Mouse (Mus musculus) heart, embryonic 10.5 days (tissue): ENCODE data around the gene Hist1h2bg. TPM values are rescaled to one million over a fixed set of nuclear protein-coding genes. Genes with fewer than 3 reads are reported as not detected.

Experiments used
- DNase-seq: peaks from one replicate; pipeline ENCODE4 v3.0.0-alpha.2; 2017; ENCODE audit warnings: low spot score
- H3K27ac ChIP-seq: fragments of 300-500 bp; sonication (generic); 2 replicates; pipeline ENCODE4 v1.5.1; 2016; ENCODE audit warnings: mild to moderate bottlenecking
- H3K27me3 ChIP-seq: fragments of 300-500 bp; sonication (generic); 2 replicates; pipeline ENCODE4 v1.6.1; 2016; ENCODE audit warnings: mild to moderate bottlenecking; ENCODE audit not compliant: poor library complexity, insufficient read depth, severe bottlenecking
- H3K36me3 ChIP-seq: fragments of 300-500 bp; sonication (generic); 2 replicates; pipeline ENCODE4 v1.6.1; 2016; ENCODE audit warnings: mild to moderate bottlenecking, moderate library complexity
- H3K4me1 ChIP-seq: fragments of 300-500 bp; sonication (generic); 2 replicates; pipeline ENCODE4 v1.6.1; 2016; ENCODE audit warnings: mild to moderate bottlenecking
- H3K4me3 ChIP-seq: fragments of 300-500 bp; sonication (generic); 2 replicates; pipeline ENCODE4 v1.5.1; 2016; ENCODE audit warnings: mild to moderate bottlenecking, moderate library complexity
- H3K9me3 ChIP-seq: fragments of 300-500 bp; sonication (generic); 2 replicates; pipeline ENCODE4 v1.6.1; 2016; ENCODE audit warnings: mild to moderate bottlenecking, moderate library complexity
- WGBS: fragments of 180-500 bp; shearing (Covaris S2); methylation state at CpG from one replicate; pipeline ENCODE4 v1.1.7; 2016; 5-methylcytosine and 5-hydroxymethylcytosine counted together
- polyA plus RNA-seq: library from polyadenylated mRNA; unstranded; fragments of >200 nt; fragmentation: Nextera tagmentation; extraction: Ambion mirVana; gene quantifications from 2 replicates; pipeline ENCODE4 v1.2.1, GENCODE M21; 2016

Hist1h2bg gene
- 2.8 and 4.8 TPM in 2 replicates for polyA plus RNA-seq

DNA sequence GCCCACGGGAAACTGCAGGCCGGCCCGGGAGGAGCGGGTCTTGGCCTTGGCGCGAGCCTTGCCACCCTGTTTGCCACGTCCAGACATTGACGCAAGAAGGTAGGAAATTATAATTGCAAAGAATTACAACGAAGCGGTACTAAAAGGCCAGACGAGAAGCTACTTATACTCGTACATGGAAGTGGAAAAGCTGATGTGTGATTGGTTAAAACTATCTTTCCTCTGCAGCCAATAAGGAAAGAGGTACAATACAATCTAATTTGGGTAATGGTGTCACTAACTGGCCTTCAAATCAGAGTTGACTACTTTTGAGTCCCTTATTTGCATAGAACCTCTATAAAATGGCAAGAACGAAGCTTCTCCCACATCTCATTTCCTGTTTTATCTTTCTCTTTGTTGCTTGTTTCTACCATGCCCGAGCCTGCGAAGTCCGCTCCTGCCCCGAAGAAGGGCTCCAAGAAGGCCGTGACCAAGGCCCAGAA, at the start of gene Hist1h2bg, which contains the start of gene Hist1h2ae:
Gene Hist1h2bg (plus strand): TSS at position 375 of the 482 bp plus-strand sequence.
Gene Hist1h2ae (minus strand): TSS at position 199 of the 482 bp plus-strand sequence.
- Histone ChIP-seq H3K9me3 (no peaks in the 10 kb centered on the region), H3K4me3 (peak within 1 kb of the TSS; percentile 58), H3K27me3 (no peaks in the 10 kb centered on the region), H3K4me1 (no peaks in the 10 kb centered on the region; the same call in 1 of the 2 replicates), H3K36me3 (no peaks in the 10 kb centered on the region), H3K27ac (peak within 1 kb of the TSS; percentile 90)
- WGBS = under 1% methylated on average over 18 of the region's 18 CpGs
- DNase-seq = peak; percentile 89

DNA sequence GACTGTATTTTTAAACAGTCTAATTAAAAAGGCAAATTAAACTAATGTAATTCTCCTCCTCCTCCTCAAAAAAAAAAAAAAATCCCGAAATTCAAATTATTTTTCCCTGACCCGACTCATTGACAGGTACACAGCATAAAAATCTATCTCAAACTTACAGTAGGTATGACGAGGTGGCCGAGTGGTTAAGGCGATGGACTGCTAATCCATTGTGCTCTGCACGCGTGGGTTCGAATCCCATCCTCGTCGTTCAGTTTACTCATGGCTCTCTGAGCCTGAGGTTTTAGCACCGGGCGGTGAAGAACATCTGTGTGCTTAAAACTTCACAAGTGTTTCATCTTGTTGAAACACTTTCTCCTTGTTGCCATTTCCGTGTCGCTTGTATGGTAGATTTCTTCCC, 49.5 kb upstream of the Hist1h2bg start:
- H3K4me1 ChIP-seq = no peaks in the 10 kb centered on the region; the same call in 1 of the 2 replicates
- H3K27ac ChIP-seq = no peak overlapping the region
- peak overlapping the region; percentile 40 for H3K4me3 ChIP-seq
- H3K9me3 ChIP-seq = no peaks in the 10 kb centered on the region
- H3K36me3 ChIP-seq = no peaks in the 10 kb centered on the region
- DNase-seq = peak; percentile 81
- under 1% methylated on average over 14 of the region's 14 CpGs for WGBS
- no peaks in the 10 kb centered on the region for H3K27me3 ChIP-seq

GRCm38 (mm10) chr13:23523976-23524375, 47.2 kb upstream of the Hist1h2bg start:
- Histone ChIP-seq H3K36me3 (no peaks in the 10 kb centered on the region), H3K27me3 (no peaks in the 10 kb centered on the region), H3K4me1 (peaks cover 1% of the 10 kb centered on the region; the same call in 1 of the 2 replicates), H3K4me3 (no peak overlapping the region), H3K27ac (no peak overlapping the region), H3K9me3 (no peaks in the 10 kb centered on the region)
- DNase-seq = no peak
- 61% methylated on average over 5 of the region's 5 CpGs for WGBS

- Histone ChIP-seq H3K27ac (no peak overlapping the region), H3K27me3 (no peaks in the 10 kb centered on the region), H3K9me3 (no peaks in the 10 kb centered on the region), H3K4me1 (peaks cover 3% of the 10 kb centered on the region; the same call in 1 of the 2 replicates), H3K4me3 (peak overlapping the region; percentile 18; the same call in 1 of the 2 replicates), H3K36me3 (no peaks in the 10 kb centered on the region)
- WGBS = 11% methylated on average over 5 of the region's 5 CpGs
- DNase-seq = peak; percentile 91
These were observed 46.5 kb upstream of the Hist1h2bg start for GRCm38 (mm10) chr13:23524654-23525053.

GRCm38 (mm10) chr13:23525901-23526300, 45.3 kb upstream of the Hist1h2bg start:
- under 1% methylated on average over 10 of the region's 10 CpGs for WGBS

GRCm38 (mm10) chr13:23526312-23526711, 44.9 kb upstream of the Hist1h2bg start:
- Histone ChIP-seq H3K36me3 (no peaks in the 10 kb centered on the region), H3K4me3 (peak overlapping the region; percentile 59), H3K4me1 (peaks cover 3% of the 10 kb centered on the region; the same call in 1 of the 2 replicates), H3K9me3 (no peaks in the 10 kb centered on the region), H3K27me3 (no peaks in the 10 kb centered on the region), H3K27ac (peak overlapping the region; percentile 72; the same call in 1 of the 2 replicates)
- WGBS = under 1% methylated on average over 17 of the region's 17 CpGs
- peak; percentile 91 for DNase-seq

More at GRCm38 (mm10) chr13:23525901-23526300, 45.3 kb upstream of the Hist1h2bg start:
- no peak overlapping the region for H3K27ac ChIP-seq
- no peaks in the 10 kb centered on the region for H3K9me3 ChIP-seq
- H3K27me3 ChIP-seq = no peaks in the 10 kb centered on the region
- no peaks in the 10 kb centered on the region for H3K36me3 ChIP-seq
- H3K4me3 ChIP-seq = peak overlapping the region; percentile 59
- no peak for DNase-seq
- peaks cover 3% of the 10 kb centered on the region; the same call in 1 of the 2 replicates for H3K4me1 ChIP-seq

- 88% methylated on average over 5 of the region's 5 CpGs for WGBS
- no peak for DNase-seq
- Histone ChIP-seq H3K4me1 (peaks cover 15% of the 10 kb centered on the region), H3K27ac (peak overlapping the region; percentile 59; the same call in 1 of the 2 replicates), H3K9me3 (no peaks in the 10 kb centered on the region), H3K36me3 (no peaks in the 10 kb centered on the region), H3K27me3 (no peaks in the 10 kb centered on the region), H3K4me3 (peak overlapping the region; percentile 18; the same call in 1 of the 2 replicates)
These were observed 42.2 kb upstream of the Hist1h2bg start for GRCm38 (mm10) chr13:23529005-23529404.

- 32% methylated on average over 2 of the region's 2 CpGs for WGBS
- no peaks in the 10 kb centered on the region for H3K9me3 ChIP-seq
- no peaks in the 10 kb centered on the region for H3K36me3 ChIP-seq
- DNase-seq = no peak
- H3K4me1 ChIP-seq = peaks cover 18% of the 10 kb centered on the region
- H3K27me3 ChIP-seq = no peaks in the 10 kb centered on the region
- H3K27ac ChIP-seq = peak overlapping the region; percentile 95
- peak overlapping the region; percentile 67 for H3K4me3 ChIP-seq
These were observed 41.6 kb upstream of the Hist1h2bg start for GRCm38 (mm10) chr13:23529480-23530165.

DNA sequence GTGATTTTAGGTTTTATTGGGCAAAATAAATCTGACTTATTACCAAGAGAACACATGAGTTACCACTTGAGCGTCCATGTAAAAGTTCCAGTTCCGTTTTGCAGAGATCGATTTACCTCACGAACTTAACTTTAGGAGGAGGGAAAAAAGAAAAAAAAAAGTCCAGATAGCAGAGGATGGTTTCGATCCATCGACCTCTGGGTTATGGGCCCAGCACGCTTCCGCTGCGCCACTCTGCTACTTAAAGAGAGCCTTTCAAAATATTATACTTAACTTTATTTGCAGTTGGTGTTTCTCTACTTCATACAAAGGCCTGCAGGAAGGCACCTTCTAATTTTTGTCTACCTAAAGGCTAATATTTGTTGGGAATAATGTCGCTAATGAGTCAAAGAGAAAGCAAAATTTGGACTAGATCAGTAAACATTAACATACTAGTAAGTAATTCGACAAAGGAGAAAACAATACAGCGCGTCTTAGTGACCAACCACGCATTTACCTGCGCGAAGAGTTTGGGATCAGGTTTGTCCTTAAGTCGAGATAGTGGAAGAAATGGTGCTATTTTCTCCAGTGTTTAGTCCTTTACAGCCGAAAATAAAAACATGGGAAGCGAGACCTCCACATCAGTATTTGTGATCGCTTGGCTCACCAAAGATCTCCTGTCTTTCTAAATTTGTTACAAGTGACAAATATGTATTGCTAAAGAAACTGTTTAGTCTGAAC, 40.9 kb upstream of the Hist1h2bg start:
- no peak for DNase-seq
- peak overlapping the region; percentile 67 for H3K4me3 ChIP-seq
- H3K4me1 ChIP-seq = peaks cover 20% of the 10 kb centered on the region
- no peaks in the 10 kb centered on the region for H3K27me3 ChIP-seq
- under 1% methylated on average over 20 of the region's 20 CpGs for WGBS
- no peaks in the 10 kb centered on the region for H3K9me3 ChIP-seq
- H3K27ac ChIP-seq = peak overlapping the region; percentile 95
- no peaks in the 10 kb centered on the region for H3K36me3 ChIP-seq

DNA sequence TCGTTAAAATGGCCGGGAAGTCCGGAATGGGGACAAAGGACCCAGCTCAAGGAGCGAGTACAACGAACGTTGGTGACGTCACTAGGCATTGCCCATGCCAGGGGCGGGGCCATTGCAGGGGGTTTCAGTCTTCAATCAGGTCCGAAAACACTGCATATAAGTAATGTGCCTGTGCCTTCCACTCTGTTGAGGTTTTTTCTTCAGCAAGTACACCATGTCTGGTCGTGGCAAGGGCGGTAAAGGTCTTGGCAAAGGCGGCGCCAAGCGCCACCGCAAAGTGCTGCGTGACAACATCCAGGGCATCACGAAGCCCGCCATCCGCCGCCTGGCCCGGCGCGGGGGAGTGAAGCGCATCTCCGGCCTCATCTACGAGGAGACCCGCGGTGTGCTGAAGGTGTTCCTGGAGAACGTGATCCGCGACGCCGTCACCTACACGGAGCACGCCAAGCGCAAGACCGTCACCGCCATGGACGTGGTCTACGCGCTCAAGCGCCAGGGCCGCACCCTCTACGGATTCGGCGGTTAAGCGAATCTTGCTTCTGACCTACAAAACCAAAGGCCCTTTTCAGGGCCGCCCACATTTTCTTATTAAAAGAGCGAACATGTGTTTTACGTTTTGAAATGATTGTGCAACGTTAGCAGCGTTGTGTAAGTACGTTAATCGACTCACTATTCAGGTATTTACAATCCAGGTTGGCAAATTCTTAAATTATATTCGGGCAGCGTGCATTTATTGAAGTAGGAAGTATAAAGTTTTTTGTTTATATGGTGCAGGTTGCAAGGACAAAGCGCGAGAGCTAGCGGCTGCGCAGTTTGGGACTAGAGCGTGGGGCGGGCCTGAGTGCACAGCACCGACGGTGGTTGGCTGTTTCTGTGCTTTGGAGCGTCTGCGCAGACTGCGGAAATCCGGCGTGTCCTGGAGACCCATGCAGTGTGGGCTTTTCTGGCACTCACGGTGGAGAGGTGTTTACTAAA, 40.0 kb upstream of the Hist1h2bg start, which contains the start of gene Hist1h4h:
Gene Hist1h4h (plus strand): TSS at position 150 of the 975 bp plus-strand sequence.
- Histone ChIP-seq H3K4me1 (peaks cover 21% of the 10 kb centered on the region), H3K36me3 (no peaks in the 10 kb centered on the region), H3K27ac (peak within 1 kb of the TSS; percentile 95), H3K9me3 (no peaks in the 10 kb centered on the region), H3K27me3 (no peaks in the 10 kb centered on the region), H3K4me3 (peak within 1 kb of the TSS; percentile 67)
- WGBS = under 1% methylated on average over 63 of the region's 70 CpGs
- peak; percentile 98 for DNase-seq

DNA sequence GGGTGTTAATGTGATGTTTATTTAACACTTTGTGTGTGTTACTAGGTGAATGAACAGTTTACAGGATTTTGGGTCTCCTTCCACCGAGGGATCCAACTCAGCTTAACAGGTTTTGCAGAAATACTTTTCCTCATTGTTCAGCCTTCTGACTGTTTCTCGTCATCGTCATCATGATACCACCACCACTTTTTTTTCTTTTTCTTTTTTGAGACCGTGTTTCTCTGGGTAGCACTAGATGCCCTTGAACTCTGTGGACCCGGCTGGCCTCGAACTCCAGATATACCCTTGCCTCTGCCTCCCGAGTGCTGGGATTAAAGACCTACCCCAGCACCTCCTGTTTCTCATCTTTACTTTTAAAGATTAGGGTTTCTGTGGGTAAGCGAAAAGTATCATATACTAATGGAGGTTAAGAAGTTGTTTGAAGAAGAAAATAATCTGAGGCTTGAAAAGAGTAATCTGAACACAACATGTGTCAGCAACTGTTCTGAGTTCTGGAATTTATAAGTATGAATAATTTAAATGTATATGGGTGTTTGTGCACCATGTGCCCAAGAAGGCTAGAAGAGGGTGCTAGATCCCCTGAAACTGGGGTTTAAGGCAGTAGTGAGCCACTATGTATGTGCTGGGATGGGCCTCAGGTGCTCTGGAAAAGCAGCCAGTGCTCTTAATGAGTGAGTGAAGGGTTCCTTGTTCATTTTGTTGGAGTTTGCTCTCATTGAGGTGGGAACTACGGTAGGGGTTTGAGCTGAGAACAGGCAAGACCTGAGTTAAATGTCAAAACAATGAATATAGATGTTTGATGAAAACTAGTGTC, 38.7 kb upstream of the Hist1h2bg start:
- 27% methylated on average over 9 of the region's 9 CpGs for WGBS
- Histone ChIP-seq H3K27me3 (no peaks in the 10 kb centered on the region), H3K36me3 (no peaks in the 10 kb centered on the region), H3K27ac (peak overlapping the region; percentile 95), H3K4me1 (peaks cover 32% of the 10 kb centered on the region), H3K9me3 (no peaks in the 10 kb centered on the region), H3K4me3 (peak overlapping the region; percentile 67)
- no peak for DNase-seq
